Mouse (Mus musculus) heart, embryonic 15.5 days (tissue): ENCODE data around the gene Olfr452. TPM values are rescaled to one million over a fixed set of nuclear protein-coding genes. Genes with fewer than 3 reads are reported as not detected.

Source experiments
- polyA plus RNA-seq: library from polyadenylated mRNA; unstranded; fragments of >200 nt; fragmentation: Nextera tagmentation; extraction: Ambion mirVana; gene quantifications from 2 replicates; pipeline ENCODE4 v1.2.1, GENCODE M21; 2015

The Olfr452 gene
- polyA plus RNA-seq, 1 experiment from 2014 or later, result not detected

Other genes starting within 250 kb of the Olfr452 start
- gene Olfr455, start 237.5 kb upstream of the Olfr452 start, polyA plus RNA-seq, result 0.05 TPM in 1 of 2 replicates, not detected in the other
- gene Tcaf3, start 187.4 kb upstream of the Olfr452 start, polyA plus RNA-seq, result not detected in 2 replicates
- gene Tcaf2, start 139.8 kb upstream of the Olfr452 start, polyA plus RNA-seq, result 2.2 and 3.9 TPM in 2 replicates
- 41.4 and 48.0 TPM in 2 replicates for gene Tcaf1, start 75.0 kb upstream of the Olfr452 start, polyA plus RNA-seq
- not detected in 2 replicates for gene Olfr453, start 45.7 kb upstream of the Olfr452 start, polyA plus RNA-seq
- not detected in 2 replicates for gene Olfr38, start 28.7 kb upstream of the Olfr452 start, polyA plus RNA-seq
- not detected in 2 replicates for gene Olfr450, start 26.8 kb downstream of the Olfr452 start, polyA plus RNA-seq
- not detected in 2 replicates for gene Olfr449, start 49.3 kb downstream of the Olfr452 start, polyA plus RNA-seq
- gene Olfr448, start 105.3 kb downstream of the Olfr452 start, polyA plus RNA-seq, result not detected in 2 replicates
- not detected in 2 replicates for gene Olfr447, start 123.8 kb downstream of the Olfr452 start, polyA plus RNA-seq
- not detected in 2 replicates for gene Olfr446, start 136.3 kb downstream of the Olfr452 start, polyA plus RNA-seq
- not detected in 2 replicates for gene Olfr444, start 164.0 kb downstream of the Olfr452 start, polyA plus RNA-seq